Mouse (Mus musculus) CD8-positive naive resting alpha-beta T cell, adult 2 months (primary cell): ENCODE results near the gene Aqp3.
A peak's percentile ranks its signal among the peaks of the same experiment; 100 is the strongest.

ENCODE experiments used
- DNase-seq, 2 experiments: peaks; one replicate each; pipeline ENCODE4 v3.0.0; 2022; ENCODE audit warnings: low read depth in 2 of 2, low spot score in 2 of 2

Aqp3 gene

DNA sequence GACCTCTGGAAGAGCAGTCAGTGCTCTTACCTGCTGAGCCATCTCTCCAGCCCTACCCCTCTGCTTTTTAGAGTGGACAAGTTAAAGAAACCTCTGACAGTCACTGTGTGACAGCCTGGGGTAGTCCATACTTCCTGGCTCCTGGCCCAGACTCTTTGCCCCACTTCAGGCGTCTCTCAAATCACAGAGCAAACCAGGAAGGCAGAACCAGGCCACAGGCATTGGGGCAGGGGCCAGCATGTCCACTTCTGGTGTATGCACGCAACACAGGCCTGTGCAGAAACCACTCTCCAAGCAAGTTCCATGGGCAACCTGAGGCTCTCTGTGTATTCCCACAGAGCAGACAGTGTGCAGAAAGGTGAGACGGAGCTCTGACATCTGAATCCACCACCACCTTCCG lies 32.8 kb downstream of the Aqp3 start:
- DNase-seq, result no peak

DNA sequence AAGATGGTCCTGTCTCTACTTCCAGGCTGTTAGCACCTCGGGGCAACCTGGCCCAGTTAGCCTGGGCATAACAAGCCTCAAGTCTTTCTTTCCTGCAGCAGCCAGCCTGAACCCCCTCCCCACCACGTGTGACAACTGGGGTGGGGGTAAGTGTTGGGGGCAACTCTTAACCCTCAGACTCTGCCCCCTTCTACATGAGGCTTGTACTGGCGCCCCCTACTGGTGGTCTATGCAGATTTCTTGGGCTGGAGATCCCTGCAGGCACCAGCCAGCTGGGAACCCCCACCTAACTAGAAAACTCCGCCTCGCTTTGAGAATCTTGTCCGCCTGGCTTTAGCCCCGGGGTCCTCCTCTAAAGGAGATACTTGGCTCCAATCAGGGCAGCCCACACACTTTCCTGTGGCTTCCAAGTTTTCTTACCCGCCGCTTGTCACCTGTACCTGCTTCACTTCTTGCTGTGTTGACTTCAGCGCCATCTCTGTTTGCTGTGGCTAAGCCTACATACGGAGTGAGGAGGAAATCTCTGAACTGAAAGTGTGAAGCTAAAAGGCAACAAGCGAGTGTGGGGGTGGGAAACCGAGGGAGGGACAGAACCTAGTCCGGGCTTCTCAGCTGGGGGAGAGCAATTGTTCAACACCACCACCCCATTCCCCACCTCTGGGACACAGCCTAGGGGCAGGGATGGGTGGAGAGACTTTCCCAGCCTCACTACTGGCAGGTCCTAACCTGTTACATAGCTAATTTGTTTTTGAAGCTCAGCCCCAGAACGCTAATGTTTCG lies 33.9 kb downstream of the Aqp3 start:
- DNase-seq, result peak; percentile 24 to 38

DNA sequence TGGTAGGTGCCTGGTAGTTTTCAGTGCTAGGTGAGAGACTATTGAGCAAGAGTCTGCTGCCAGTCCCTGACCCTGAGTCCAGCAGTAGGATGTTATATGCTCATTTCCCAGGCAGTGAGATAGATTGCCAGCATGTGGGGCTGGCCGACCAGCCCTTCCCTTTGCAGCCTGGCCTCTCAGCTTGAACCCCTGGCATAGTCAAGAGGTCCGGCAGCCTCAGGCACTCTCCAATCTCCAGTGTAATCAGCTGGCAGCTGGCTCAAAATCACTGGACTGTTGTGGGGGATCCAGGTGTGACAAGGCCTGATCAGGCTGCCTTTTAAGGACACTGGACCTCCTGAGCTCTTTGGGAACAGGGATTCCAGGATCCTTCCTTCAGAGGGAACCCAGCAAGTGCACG lies 34.6 kb downstream of the Aqp3 start:
- no peak for DNase-seq

DNA sequence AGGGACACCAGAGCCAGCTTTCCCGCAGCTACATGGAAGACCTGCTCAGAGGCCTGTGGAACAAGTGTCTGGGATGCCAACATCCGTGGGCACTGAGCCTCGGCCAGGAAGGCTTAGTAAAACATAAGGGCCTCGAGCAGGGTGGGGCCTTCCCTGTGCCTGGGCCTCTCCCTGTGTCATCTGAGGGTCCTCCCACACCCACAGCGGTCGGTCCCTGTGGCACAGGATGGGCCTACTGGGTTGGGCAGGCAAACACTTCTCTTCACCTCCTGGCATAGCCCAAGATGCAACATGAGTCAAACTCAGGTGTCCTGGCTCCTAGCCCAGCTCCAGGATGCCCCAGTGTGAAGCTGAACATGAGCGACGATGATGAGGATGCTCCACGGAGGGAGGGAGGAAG lies 40.6 kb downstream of the Aqp3 start:
- DNase-seq, result no peak

DNA sequence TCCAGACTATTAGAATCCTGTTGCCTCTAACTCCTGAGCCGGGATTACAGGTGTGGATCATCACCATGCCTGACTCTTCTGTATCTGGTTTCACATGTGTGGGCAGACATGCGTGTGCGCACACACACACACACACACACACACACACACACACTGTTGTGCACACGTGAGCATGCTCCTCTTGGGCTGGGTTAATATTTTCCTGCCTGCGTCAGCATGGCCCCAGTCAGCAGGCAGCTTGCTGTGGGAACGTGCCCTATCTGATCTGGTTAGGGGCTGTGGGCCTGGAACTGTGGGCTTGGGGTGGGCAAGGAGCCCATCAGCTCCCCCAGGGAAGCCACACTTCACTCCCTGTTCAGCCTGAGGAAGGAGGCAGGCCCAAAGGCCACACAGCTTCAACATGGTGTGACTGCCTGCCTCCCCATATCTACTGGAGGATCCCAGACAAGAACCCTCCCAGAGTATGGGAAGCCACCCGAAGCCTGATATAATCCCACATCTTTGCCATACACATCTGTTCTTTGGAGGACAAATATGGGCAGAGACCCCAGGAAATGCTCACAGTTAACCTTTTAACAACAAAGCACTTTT lies 41.1 kb downstream of the Aqp3 start:
- DNase-seq, result no peak

DNA sequence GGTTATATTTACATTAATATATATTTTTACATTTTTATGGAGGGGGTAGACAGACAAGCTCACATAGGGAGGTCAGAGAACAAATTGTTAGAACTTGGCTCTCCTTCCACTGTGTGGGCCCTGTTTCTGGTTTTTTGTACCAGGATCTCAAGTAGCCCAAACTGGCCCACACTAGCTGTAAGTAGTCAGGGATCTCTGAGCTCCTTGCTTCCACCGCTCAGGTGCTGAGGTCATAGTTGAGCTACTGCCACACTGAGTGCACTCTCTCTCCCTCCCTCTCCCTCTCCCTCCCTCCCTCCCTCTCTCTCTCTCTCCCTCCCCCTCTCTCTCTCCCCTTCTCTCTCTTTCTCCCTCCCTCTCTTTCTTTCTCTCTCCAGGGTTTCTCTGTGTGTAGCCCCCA lies 41.7 kb downstream of the Aqp3 start:
- no peak for DNase-seq

DNA sequence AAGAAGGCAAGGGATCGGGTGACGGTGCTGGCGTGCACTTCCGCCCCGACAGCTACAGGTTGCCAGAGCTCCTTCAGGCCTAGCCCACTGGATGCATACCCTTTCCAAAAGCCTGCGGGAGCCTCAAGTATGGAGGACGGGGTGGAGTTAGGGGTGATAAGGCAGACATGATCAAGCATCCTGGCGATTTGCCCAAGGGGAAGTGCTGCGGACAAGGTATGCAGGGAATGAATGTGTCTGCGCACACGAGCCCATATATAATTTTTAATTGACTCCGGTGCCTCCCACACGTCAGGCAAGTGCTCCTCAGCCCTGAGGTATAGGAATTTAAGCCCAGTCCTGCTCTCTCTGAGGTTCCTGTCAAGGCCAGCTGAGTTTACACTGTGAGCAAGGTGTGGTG lies 42.9 kb downstream of the Aqp3 start:
- no peak for DNase-seq

DNA sequence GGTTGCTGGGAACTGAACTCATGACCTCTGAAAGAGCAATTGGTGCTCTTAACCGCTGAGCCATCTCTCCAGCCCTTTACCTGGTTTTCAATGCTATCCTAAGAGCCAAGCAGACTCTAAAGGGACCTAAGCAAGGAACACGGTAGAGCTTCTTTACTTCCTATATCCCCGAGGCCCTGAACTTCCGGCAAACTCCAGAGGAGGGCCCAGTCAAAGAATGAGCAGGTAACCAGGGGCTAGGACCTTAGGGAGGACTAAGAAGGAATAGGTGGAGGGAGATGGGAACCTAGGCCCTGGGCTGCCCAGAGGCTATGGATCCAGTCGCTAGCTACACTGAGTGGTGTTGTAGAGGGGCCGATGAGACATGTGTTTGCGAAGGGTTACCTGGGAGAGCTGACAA lies 46.2 kb downstream of the Aqp3 start:
- DNase-seq, result no peak

DNA sequence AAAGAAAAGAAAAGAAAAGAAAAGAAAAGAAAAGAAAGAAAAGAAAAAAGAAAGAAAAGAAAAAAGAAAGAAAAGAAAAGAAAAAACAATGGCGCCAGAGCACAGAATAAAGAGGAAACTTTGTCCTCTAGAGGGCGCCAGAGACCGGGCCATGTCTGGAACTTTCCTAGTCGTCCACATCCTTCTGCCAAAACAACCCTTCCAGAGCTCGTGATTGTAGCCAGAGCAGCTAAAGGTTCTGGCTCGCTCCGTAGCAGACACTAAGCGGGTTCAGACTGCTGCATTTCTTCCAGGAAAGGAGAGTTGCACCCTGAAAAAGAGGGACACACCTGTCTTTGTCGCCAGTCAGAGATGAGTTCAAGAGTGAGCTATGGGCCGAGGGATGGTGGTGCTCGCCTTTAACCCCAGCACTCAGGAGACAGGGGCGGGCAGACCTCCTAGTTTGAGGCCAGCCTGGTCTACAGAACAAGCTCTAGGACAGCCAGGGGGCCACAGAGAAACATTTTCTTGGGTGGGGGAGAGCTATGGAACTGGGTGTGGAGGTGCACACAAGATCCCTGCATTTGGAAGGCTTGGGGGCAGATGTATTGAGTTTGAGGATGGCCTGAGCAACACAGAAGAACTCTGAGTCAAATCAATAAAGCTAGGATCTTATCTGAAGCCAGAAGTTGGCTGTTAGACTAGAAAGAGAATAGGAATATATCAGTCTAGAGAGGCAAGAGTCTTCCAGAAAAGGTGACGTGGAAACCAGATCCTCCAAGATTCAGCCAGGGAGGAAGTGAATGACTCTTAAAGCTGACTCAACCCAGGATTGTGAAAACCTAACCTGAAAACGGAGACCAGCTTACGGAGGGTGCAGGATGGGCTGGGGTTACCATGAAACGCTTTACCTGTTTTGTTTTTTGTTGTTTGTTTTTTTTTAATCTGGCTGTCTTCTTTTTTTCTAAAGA lies 47.0 kb downstream of the Aqp3 start:
- DNase-seq, result peak; percentile 68 to 79

DNA sequence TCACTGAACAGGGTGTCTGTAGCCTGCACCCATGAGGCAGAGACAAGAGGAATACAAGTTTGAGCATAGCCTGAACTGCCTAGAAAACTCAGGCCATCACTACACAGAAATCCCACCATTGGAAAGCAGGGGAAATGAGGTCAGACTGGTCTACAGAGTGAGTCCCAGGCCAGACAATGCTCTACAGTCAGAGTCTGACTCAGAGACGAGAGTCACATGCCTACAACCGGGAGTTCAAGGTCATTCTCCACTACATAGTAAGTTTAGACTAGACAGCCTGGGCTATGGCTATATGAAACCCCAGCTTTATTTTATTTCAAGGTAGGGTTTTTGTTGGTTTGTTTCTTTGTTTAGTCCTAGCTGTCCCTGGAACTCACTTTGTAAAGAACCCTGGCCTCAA lies 49.1 kb downstream of the Aqp3 start:
- DNase-seq, result no peak

DNA sequence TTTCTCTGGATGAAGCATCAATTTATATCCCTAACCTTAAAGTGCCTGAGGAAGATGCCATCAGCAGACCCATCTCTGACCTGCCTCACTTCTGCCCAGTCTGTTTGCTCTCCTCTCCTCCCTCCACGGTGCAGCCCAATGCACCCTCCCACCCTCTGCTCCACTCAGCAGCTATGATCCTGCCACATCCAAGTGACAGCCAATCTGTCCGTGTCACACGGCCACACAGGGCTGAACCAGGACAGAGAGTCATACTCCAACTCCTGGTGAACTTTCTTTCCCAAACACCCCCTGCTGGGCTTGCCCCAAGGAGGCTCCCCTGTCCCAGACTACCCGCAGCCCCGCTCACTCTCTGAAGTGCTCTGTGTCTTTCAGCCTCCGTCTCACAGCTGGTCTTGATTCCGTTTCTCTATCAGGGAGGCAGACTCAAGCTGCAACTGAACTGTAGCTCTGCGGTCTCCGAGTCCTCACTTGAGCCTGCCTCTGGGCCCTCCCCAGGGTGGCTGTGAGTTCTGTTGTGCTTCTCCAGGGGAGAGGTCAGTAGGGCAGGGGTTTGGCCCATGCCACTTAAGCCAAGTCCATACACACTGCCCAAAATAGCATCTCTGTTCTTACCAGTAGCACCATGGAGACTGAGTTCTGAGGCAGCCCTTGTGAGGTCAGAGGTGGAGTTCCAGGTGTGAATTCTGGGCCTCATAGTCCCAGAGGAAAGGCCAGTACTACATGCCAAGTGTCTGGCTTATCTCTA lies 50.3 kb downstream of the Aqp3 start, which contains the start of gene Aqp7:
Aqp7 (minus strand) TSS at position 616 of the 748 bp plus-strand sequence.
- DNase-seq, result no peak

DNA sequence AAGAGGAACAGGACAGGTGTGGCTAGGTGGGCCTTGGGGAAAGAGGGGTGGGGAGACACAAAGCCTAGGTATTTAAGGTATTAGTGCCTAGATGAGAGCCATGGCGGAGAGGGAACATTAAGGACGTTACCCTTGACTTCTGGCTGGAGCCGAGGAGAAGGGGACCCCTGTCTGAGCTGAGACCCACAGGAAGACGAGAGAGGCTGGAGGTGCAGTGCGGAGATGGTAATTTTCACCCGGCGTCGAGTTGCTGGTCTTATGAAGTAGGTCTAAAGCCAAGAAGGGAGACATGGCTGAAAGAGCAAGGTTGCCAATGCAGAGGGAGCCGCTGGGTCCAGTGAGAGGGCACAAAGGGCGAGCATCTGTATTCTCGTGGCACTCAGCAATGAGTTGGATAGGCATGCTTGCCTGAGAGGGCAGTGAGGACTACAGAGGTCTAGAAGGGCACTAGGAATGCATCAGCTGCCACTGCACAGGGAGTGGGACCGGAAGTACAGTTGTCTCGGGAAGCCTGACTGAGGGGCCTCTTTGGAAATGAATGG lies 51.7 kb downstream of the Aqp3 start:
- no peak for DNase-seq

DNA sequence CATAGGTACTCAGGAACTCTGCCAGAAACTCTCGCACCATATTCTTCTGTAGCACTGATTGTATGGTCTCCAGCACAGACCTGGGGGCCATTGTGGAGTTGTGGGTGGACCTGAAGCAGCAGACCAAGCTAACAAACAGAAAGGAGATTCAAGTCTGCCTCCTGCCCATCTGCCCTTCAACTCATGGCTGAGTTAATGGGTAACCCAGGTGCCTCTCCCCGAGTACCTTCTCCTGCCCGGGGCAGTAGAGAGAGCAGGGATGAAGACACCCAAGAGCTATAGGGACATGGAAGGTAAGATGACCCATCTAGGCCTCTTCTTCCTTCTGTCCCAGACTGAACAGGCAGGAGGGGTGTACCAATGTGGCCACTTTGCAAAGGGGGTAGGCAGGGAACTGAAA lies 52.7 kb downstream of the Aqp3 start:
- DNase-seq, result no peak

DNA sequence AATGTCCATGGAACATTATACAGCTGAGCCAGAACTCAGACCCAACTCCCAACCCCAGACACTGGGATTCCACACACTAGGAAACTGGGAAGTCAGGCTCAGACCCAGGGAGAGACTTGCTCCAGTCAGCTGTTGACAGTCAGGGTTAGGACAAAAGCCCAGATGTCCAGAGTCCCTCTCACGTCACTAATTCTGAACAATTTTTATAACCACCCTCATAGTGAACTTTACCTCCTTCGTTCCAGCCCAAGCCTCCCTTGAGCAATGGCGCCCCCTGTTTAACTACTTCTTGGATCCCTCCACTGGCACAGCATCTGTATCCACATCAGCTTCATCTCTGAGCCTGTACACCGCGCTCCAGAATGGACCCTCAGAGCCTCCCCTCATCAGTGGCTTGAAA lies 54.0 kb downstream of the Aqp3 start:
- no peak for DNase-seq

DNA sequence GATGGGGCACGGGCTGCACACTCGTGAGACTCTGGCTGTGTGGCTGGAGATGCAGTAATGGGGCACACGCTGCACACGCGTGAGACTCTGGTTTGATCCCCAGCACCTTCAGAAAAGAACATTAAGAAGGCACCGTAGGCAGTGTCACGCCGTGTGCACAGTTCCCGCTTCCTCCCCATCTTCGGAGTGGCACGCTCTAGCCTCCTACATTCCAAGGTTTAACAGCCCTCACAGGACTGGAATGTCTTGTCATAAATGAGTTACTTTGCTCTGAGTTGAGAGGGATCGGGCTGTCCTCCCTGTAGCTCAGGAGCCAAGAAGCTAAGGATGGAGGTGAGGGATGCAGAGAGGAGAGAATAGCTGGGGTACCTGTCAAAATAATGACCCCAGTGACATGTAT lies 55.1 kb downstream of the Aqp3 start:
- DNase-seq, result no peak
